Mouse (Mus musculus) limb, embryonic 14.5 days (tissue): ENCODE measurements around the gene Elmod3. TPM values are rescaled to one million over a fixed set of nuclear protein-coding genes. Genes with fewer than 3 reads are reported as not detected.
A peak's percentile ranks its signal among the peaks of the same experiment; 100 is the strongest.

Source experiments
- ATAC-seq: fragments of 200-750 bp; cut with Nextera tagmentation; 2 replicates; pipeline ENCODE4 v1.8.0; 2017; ENCODE audit warnings: low read depth, moderate number of reproducible peaks, moderate TSS enrichment; ENCODE audit not compliant: low FRiP score
- DNase-seq: peaks from one replicate; pipeline ENCODE4 v3.0.0-alpha.2; 2015; ENCODE audit warnings: low spot score
- H3K27ac ChIP-seq: fragments of 300-500 bp; sonication (generic); replicated peaks from 2 replicates; pipeline ENCODE4 v1.5.1; 2014; ENCODE audit warnings: low read depth, mild to moderate bottlenecking, low read length, moderate library complexity, mixed read lengths
- H3K27me3 ChIP-seq: fragments of 300-500 bp; sonication (generic); 2 replicates; pipeline ENCODE4 v1.6.1; 2014; ENCODE audit warnings: low read length, mixed read lengths; ENCODE audit not compliant: control insufficient read depth, insufficient read depth
- H3K36me3 ChIP-seq: fragments of 300-500 bp; sonication (generic); 2 replicates; pipeline ENCODE4 v1.6.1; 2014; ENCODE audit warnings: mild to moderate bottlenecking, low read length, moderate library complexity, mixed read lengths; ENCODE audit not compliant: control insufficient read depth, insufficient read depth
- H3K4me1 ChIP-seq: fragments of 300-500 bp; sonication (generic); 2 replicates; pipeline ENCODE4 v1.6.1; 2014; ENCODE audit warnings: antibody characterized with exemption, low read length, mixed read lengths; ENCODE audit not compliant: control insufficient read depth, insufficient read depth
- H3K4me2 ChIP-seq: fragments of 300-500 bp; sonication (generic); replicated peaks from 2 replicates; pipeline ENCODE4 v1.6.1; 2014; ENCODE audit warnings: low read depth, mild to moderate bottlenecking, low read length, moderate library complexity; ENCODE audit not compliant: severe bottlenecking
- H3K4me3 ChIP-seq: fragments of 300-500 bp; sonication (generic); replicated peaks from 2 replicates; pipeline ENCODE4 v1.5.1; 2014; ENCODE audit warnings: low read length
- H3K9ac ChIP-seq: fragments of 300-500 bp; sonication (generic); 2 replicates; pipeline ENCODE4 v1.6.1; 2014; ENCODE audit warnings: mild to moderate bottlenecking, low read depth, low read length, moderate library complexity; ENCODE audit not compliant: severe bottlenecking
- H3K9me3 ChIP-seq: fragments of 300-500 bp; sonication (generic); 2 replicates; pipeline ENCODE4 v1.6.1; 2016; ENCODE audit warnings: low read length; ENCODE audit not compliant: control insufficient read depth
- POLR2A ChIP-seq: fragments of 200-500 bp; IDR thresholded peaks from 2 replicates; pipeline ENCODE4 v1.8.0; 2012; ENCODE audit warnings: inconsistent platforms, mild to moderate bottlenecking, moderate library complexity, borderline replicate concordance; ENCODE audit not compliant: insufficient read depth, insufficient read length; ENCODE audit errors: extremely low read depth
- WGBS: fragments of 180-500 bp; shearing (Covaris S2); extraction: QIAGEN DNeasy Blood & Tissue Kit; methylation state at CpG from one replicate; pipeline ENCODE4 v1.1.7; 2014; 5-methylcytosine and 5-hydroxymethylcytosine counted together
- polyA plus RNA-seq, 2 experiments: library from polyadenylated mRNA; depleted of rRNA in 1 of 2; stranded (reverse) in 1 of 2; unstranded in 1 of 2; fragments of >200 nt; fragmentation: Nextera tagmentation in 1 of 2; extraction: Ambion mirVana in 1 of 2; gene quantifications; 2 replicates each; pipeline versions ENCODE4 v1.2.1 to v1.2.3; 2012 to 2014

Elmod3 gene
- polyA plus RNA-seq, 2 experiments: 13.7 to 19.4 TPM

DNA sequence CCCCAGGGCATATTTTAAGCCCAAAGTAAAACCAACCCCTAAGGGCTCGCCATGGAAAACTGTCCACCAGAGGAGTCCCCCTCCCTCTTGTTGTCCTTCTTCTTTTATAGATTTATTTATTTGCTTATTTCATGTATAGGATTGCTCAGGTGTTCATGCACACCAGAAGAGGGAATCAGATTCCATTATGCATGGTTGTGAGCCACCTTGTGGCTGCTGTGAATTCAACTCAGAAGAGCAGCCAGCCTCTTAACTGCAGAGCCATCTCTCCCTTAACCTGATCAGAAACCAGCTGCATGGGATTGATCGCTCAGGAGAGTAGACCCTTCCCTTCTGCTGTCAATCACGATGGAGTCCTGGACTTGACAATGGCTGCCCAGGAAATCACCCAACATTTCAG, 38.7 kb upstream of the Elmod3 start:
- no peak overlapping the region for H3K9ac ChIP-seq
- H3K9me3 ChIP-seq: no peaks in the 10 kb centered on the region
- 77% methylated on average over 3 of the region's 3 CpGs for WGBS
- ATAC-seq (no peak), DNase-seq (no peak)
- no peak overlapping the region for H3K4me2 ChIP-seq
- H3K36me3 ChIP-seq: peaks cover 29% of the 10 kb centered on the region
- no peak for TF ChIP-seq POLR2A
- no peak overlapping the region for H3K4me3 ChIP-seq
- no peaks in the 10 kb centered on the region for H3K27me3 ChIP-seq
- H3K27ac ChIP-seq: no peak overlapping the region
- H3K4me1 ChIP-seq: peaks cover 4% of the 10 kb centered on the region; the same call in 1 of the 2 replicates

DNA sequence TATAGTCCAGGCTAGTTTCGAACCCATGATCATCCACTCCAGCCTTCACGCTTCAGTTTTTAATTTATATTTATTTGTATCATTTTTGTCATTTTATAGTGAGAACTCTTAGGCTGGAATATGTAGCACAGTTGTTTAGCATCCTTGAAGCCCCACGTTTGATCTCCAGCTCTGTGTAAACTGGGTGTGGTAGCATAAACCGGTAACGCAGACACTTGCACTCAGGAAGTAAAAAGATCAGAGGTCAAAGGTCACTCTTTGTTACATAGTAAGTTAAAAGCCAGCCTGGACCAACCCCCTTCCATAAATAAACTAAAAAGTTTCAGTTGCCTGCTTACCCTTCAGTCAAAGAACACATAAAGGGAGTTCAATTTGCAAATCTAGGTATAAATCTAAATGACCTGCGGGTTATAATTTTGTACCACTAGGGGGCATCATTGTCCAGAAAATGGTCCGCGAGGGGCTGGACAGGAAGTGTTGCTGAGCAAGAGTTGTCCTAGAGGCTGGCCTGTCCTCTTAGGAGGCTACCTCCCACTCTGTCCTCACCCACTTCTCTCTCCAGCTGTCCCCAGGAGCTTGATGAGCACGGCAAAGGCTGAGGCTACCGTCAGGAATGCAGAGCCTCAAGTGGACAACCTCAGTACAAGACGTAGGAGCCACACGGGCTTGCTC, 37.7 kb upstream of the Elmod3 start:
- Histone ChIP-seq H3K9ac (no peak overlapping the region), H3K4me1 (peaks cover 4% of the 10 kb centered on the region; the same call in 1 of the 2 replicates), H3K4me2 (0 out of 2 replicates have a peak overlapping the region, but pooled peaks have one; percentile 10), H3K4me3 (no peak overlapping the region), H3K9me3 (no peaks in the 10 kb centered on the region), H3K36me3 (peaks cover 36% of the 10 kb centered on the region), H3K27me3 (no peaks in the 10 kb centered on the region), H3K27ac (no peak overlapping the region)
- 40% methylated on average over 12 of the region's 12 CpGs for WGBS
- DNase-seq: peak; percentile 71
- TF ChIP-seq POLR2A: no peak
- peak; percentile 58; the same call in 1 of the 2 replicates for ATAC-seq

DNA sequence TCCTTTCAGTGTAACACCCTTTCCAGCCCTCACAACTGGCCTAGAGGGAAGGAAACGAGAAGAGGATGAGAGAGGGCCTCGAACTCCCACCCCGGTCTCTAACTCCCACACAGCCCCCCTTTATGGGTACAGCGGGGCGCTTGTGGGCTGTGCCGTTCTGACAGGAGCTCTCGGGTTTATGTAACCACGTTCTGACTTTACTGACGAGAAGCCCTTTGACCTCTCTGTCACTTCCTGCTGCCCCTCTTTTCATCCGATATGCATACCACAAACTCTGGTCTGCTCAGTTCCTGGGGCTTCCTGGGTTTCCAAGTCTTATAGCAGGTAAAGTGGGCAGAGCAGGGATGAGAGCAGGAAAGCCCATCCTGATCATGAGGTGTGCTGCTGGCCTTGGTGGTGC, 36.1 kb upstream of the Elmod3 start:
- H3K9ac ChIP-seq: no peak overlapping the region
- DNase-seq: no peak
- peaks cover 52% of the 10 kb centered on the region for H3K36me3 ChIP-seq
- no peaks in the 10 kb centered on the region for H3K9me3 ChIP-seq
- peaks cover 4% of the 10 kb centered on the region; the same call in 1 of the 2 replicates for H3K4me1 ChIP-seq
- H3K4me2 ChIP-seq: no peak overlapping the region
- no peak overlapping the region for H3K27ac ChIP-seq
- 72% methylated on average over 10 of the region's 10 CpGs for WGBS
- H3K4me3 ChIP-seq: no peak overlapping the region
- no peak for TF ChIP-seq POLR2A
- no peaks in the 10 kb centered on the region for H3K27me3 ChIP-seq
- no peak for ATAC-seq

DNA sequence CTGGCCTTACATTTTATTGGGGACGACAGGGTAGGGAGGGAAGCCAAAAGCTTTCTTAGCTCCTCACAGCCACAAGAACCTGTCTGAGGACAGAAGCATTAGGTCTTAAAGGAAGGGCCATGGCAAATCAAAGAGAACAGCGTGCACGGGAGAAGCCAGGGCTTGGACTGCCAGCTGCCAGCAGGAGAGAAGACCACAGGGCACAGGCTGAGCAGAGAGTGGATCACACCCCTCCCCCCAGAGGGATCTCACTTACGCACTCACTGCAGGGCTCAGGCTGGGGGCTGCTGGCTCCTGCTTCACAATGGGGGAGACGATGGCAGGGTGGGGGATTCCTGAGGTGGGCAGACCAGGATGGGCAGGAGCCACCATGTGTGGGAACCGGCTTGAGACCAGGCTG, 33.5 kb upstream of the Elmod3 start:
- H3K9ac ChIP-seq: no peak overlapping the region
- TF ChIP-seq POLR2A: no peak
- WGBS: 69% methylated on average over 6 of the region's 6 CpGs
- H3K27me3 ChIP-seq: no peaks in the 10 kb centered on the region
- no peak overlapping the region for H3K4me3 ChIP-seq
- H3K4me2 ChIP-seq: no peak overlapping the region
- ATAC-seq: no peak
- H3K27ac ChIP-seq: no peak overlapping the region
- peaks cover 72% of the 10 kb centered on the region for H3K36me3 ChIP-seq
- DNase-seq: no peak
- no peaks in the 10 kb centered on the region for H3K9me3 ChIP-seq
- H3K4me1 ChIP-seq: peaks cover 4% of the 10 kb centered on the region; the same call in 1 of the 2 replicates

DNA sequence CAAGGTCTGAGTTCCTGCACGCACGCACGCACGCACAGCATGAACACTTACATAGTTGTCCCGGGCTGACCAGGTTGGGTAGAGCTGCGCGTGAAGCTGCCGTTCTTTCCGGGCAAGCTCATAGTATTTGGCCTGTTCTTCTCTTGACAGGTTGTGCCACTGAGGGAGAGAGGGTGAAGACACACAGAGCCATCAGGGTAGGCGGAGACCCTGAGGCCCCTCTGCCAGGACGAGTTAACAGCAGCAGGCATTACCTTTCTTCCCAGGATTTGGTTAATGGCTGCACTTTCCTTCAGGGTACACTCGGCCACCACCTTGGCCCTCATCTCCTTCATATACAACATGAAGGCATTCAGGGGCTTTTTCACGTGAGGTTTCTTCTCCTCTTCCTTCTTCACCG, 32.7 kb upstream of the Elmod3 start:
- peaks cover 79% of the 10 kb centered on the region for H3K36me3 ChIP-seq
- DNase-seq (no peak), ATAC-seq (no peak)
- H3K4me3 ChIP-seq: no peak overlapping the region
- 93% methylated on average over 14 of the region's 14 CpGs for WGBS
- H3K27me3 ChIP-seq: no peaks in the 10 kb centered on the region
- no peak overlapping the region for H3K27ac ChIP-seq
- no peak overlapping the region for H3K4me2 ChIP-seq
- H3K9me3 ChIP-seq: no peaks in the 10 kb centered on the region
- no peaks in the 10 kb centered on the region; the same call in 1 of the 2 replicates for H3K4me1 ChIP-seq
- TF ChIP-seq POLR2A: no peak
- no peak overlapping the region for H3K9ac ChIP-seq
